Mouse (Mus musculus): ENCODE measurements around the gene Sema3f.

The Sema3f gene

DNA sequence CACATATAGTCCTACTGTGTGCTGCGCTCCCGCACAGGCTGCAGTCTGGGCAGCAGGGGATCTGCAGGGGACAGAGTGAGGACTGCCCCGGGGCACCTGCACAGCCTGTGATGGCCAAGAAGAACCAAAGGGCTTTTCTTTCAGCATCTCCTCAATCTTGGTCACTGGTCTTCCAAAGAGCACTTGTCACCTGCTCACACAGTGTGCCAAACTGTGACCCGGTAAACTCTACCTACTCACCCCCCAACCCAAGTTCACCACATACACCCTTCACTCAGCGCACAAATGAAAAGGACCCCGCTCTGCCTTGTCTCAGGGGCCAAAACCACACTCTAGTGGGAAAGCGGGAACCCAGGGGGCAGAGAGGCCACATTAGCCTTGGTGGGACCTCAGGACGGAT lies 78.4 kb downstream of the Sema3f start:
- no peak for DNase-seq
